Comparison of ENCODE assay signal across 8 mouse cellular contexts in genomic region chr7:130380769-130381355, GRCm38 (mm10).
DNase-seq lines count a peak whose midpoint lies in the region; ATAC-seq lines count a peak whose summit lies in the region.

No protein-coding gene starts in this region.

- peaks cover 17% of the 10 kb centered on the region; the same call in 1 of the 2 replicates for H3K36me3 ChIP-seq in midbrain, embryonic 10.5 days
- no peaks in the 10 kb centered on the region for H3K36me3 ChIP-seq in midbrain, embryonic 11.5 days (ENCODE audit: control insufficient read depth, insufficient read depth, low read length)
- no peaks in the 10 kb centered on the region for H3K36me3 ChIP-seq in embryonic facial prominence, embryonic 15.5 days
- peaks cover 3% of the 10 kb centered on the region; the same call in 1 of the 2 replicates for H3K36me3 ChIP-seq in midbrain, embryonic 12.5 days

- H3K27me3 ChIP-seq in midbrain, embryonic 10.5 days (ENCODE audit: low read depth, poor library complexity, severe bottlenecking), result peaks cover 21% of the 10 kb centered on the region; the same call in 1 of the 2 replicates
- no peaks in the 10 kb centered on the region; the same call in 1 of the 2 replicates for H3K27me3 ChIP-seq in midbrain, embryonic 11.5 days (ENCODE audit: control insufficient read depth, insufficient read depth, low read length)
- no peaks in the 10 kb centered on the region for H3K27me3 ChIP-seq in embryonic facial prominence, embryonic 15.5 days
- peaks cover 72% of the 10 kb centered on the region for H3K27me3 ChIP-seq in midbrain, embryonic 12.5 days

- peak overlapping the region; percentile 28; the same call in 1 of the 2 replicates for H3K27ac ChIP-seq in midbrain, embryonic 10.5 days (replicated peaks)
- no peak overlapping the region for H3K27ac ChIP-seq in midbrain, embryonic 11.5 days (ENCODE audit: low read depth, low read length)
- peak overlapping the region; percentile 40; the same call in 1 of the 2 replicates for H3K27ac ChIP-seq in embryonic facial prominence, embryonic 15.5 days (replicated peaks)
- peak overlapping the region; percentile 20; the same call in 1 of the 2 replicates for H3K27ac ChIP-seq in midbrain, embryonic 12.5 days (replicated peaks)

- no peak overlapping the region for H3K9ac ChIP-seq in midbrain, embryonic 11.5 days (ENCODE audit: low read length)
- H3K9ac ChIP-seq in embryonic facial prominence, embryonic 15.5 days, result no peak overlapping the region
- H3K9ac ChIP-seq in midbrain, embryonic 12.5 days (replicated peaks), result no peak overlapping the region

- ATAC-seq in midbrain, embryonic 11.5 days (ENCODE audit: low FRiP score), result no peak
- no peak for ATAC-seq in embryonic facial prominence, embryonic 15.5 days (ENCODE audit: insufficient number of reproducible peaks, low FRiP score, low TSS enrichment, low read depth)
- no peak for ATAC-seq in midbrain, embryonic 12.5 days (ENCODE audit: low FRiP score, low read depth)
- no peak for ATAC-seq in megakaryocyte-erythroid progenitor cell, adult 5-6 weeks (replicated peaks; ENCODE audit: low FRiP score, low TSS enrichment, poor library complexity, severe bottlenecking)

- H3K4me2 ChIP-seq in midbrain, embryonic 11.5 days, result no peak overlapping the region
- no peak overlapping the region for H3K4me2 ChIP-seq in embryonic facial prominence, embryonic 15.5 days (replicated peaks)
- H3K4me2 ChIP-seq in midbrain, embryonic 12.5 days (replicated peaks), result no peak overlapping the region

- H3K4me3 ChIP-seq in midbrain, embryonic 10.5 days, result no peak overlapping the region
- no peak overlapping the region for H3K4me3 ChIP-seq in midbrain, embryonic 11.5 days (ENCODE audit: low read depth, low read length)
- no peak overlapping the region for H3K4me3 ChIP-seq in embryonic facial prominence, embryonic 15.5 days (replicated peaks)
- no peak overlapping the region for H3K4me3 ChIP-seq in midbrain, embryonic 12.5 days

- DNase-seq in gastrocnemius, adult 18-20 months (ENCODE audit: low spot score), result peak; percentile 36
- DNase-seq in gastrocnemius, postnatal 4 days (ENCODE audit: low spot score in 2 of 2), result no peak
- DNase-seq in midbrain, embryonic 10.5 days (ENCODE audit: low spot score), result no peak
- no peak for DNase-seq in midbrain, embryonic 11.5 days (ENCODE audit: low spot score, missing footprints)
- DNase-seq in spleen, postnatal 14 days (ENCODE audit: low spot score in 2 of 2), result no peak

- H3K4me1 ChIP-seq in midbrain, embryonic 10.5 days, result peaks cover 38% of the 10 kb centered on the region
- peaks cover 7% of the 10 kb centered on the region; the same call in 1 of the 2 replicates for H3K4me1 ChIP-seq in midbrain, embryonic 11.5 days (ENCODE audit: control insufficient read depth, insufficient read depth, low read length)
- H3K4me1 ChIP-seq in embryonic facial prominence, embryonic 15.5 days, result peaks cover 15% of the 10 kb centered on the region
- peaks cover 16% of the 10 kb centered on the region for H3K4me1 ChIP-seq in midbrain, embryonic 12.5 days

- 88% methylated on average over 8 of the region's 8 CpGs for WGBS in midbrain, embryonic 10.5 days
- 83% methylated on average over 8 of the region's 8 CpGs for WGBS in midbrain, embryonic 11.5 days
- 79% methylated on average over 8 of the region's 8 CpGs for WGBS in embryonic facial prominence, embryonic 15.5 days
- WGBS in midbrain, embryonic 12.5 days, result 82% methylated on average over 8 of the region's 8 CpGs

- no peaks in the 10 kb centered on the region for H3K9me3 ChIP-seq in midbrain, embryonic 10.5 days (replicated peaks)
- H3K9me3 ChIP-seq in midbrain, embryonic 11.5 days (ENCODE audit: control insufficient read depth, low read length), result no peaks in the 10 kb centered on the region
- H3K9me3 ChIP-seq in embryonic facial prominence, embryonic 15.5 days (replicated peaks), result no peaks in the 10 kb centered on the region
- H3K9me3 ChIP-seq in midbrain, embryonic 12.5 days, result no peaks in the 10 kb centered on the region; the same call in 1 of the 2 replicates
